In the genomic region with DNA sequence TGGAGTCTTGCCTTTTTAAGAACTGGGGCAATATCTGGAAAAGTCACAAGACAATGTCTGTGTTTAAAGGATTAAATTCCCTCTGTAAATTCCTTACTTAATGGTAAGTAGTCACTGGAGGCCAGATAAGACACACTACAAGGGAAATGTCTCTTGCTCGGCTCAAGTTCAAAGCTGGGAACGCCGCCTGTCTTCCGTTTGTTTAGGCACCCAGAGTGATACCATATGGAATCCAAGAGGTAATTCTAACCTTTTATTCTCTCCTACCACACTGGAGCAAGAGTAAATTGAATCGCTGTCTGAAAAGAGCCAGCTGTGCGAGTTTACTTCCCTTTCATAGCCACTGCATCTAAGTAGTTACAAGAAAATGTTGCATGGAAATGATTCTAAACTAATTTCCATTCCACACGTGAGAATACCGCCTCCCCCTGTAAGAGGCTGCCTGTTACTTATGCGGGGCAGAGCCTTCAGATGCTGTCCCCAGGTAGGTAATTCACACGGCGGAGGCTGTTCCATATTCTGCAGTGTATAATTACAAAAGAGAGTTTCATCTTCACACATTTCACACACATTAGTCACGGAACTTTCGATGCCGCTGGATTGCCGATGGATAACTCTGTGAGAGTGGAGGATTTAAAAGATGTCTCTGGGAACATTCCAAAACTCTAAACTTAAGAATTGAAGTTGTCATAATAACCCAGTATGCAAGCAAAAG, we compare ENCODE assay signal across 12 mouse cellular contexts.
DNase-seq lines count a peak whose midpoint lies in the region; ATAC-seq and TF ChIP-seq lines count a peak whose summit lies in the region.
"Had no signal": no experiment of that assay in that cellular context is flagged by ENCODE, and none has a peak within 500 bp of the region (broad histone marks: within the 10 kb centered on the region; RNA-seq: fewer than 3 reads in every experiment).

No protein-coding gene starts in this region.

- H3K36me3 ChIP-seq in kidney, embryonic 14.5 days (ENCODE audit: control insufficient read depth, insufficient read depth, low read length) = no peaks in the 10 kb centered on the region
- no peaks in the 10 kb centered on the region for H3K36me3 ChIP-seq in lung, postnatal 0 days (ENCODE audit: insufficient read depth, low read length)
- no peaks in the 10 kb centered on the region for H3K36me3 ChIP-seq in embryonic facial prominence, embryonic 13.5 days
- no peaks in the 10 kb centered on the region for H3K36me3 ChIP-seq in stomach, embryonic 14.5 days (ENCODE audit: control insufficient read depth, insufficient read depth, low read length)

- 0 out of 2 replicates have a peak overlapping the region, but pooled peaks have one; percentile 5 for H3K4me2 ChIP-seq in kidney, embryonic 14.5 days (replicated peaks; ENCODE audit: low read depth, low read length)
- no peak overlapping the region for H3K4me2 ChIP-seq in lung, postnatal 0 days (replicated peaks; ENCODE audit: low read depth, low read length)
- peak overlapping the region; percentile 45 for H3K4me2 ChIP-seq in embryonic facial prominence, embryonic 13.5 days
- H3K4me2 ChIP-seq in stomach, embryonic 14.5 days (replicated peaks; ENCODE audit: low read depth, low read length) = peak overlapping the region; percentile 33

- no peaks in the 10 kb centered on the region for H3K27me3 ChIP-seq in kidney, embryonic 14.5 days (ENCODE audit: control insufficient read depth, insufficient read depth, low read length)
- no peaks in the 10 kb centered on the region for H3K27me3 ChIP-seq in lung, postnatal 0 days (replicated peaks; ENCODE audit: insufficient read depth, low read length)
- no peaks in the 10 kb centered on the region; the same call in 1 of the 2 replicates for H3K27me3 ChIP-seq in embryonic facial prominence, embryonic 13.5 days
- no peaks in the 10 kb centered on the region for H3K27me3 ChIP-seq in stomach, embryonic 14.5 days (ENCODE audit: control insufficient read depth, insufficient read depth, low read length)

- no peak overlapping the region for H3K9ac ChIP-seq in kidney, embryonic 14.5 days (ENCODE audit: low read depth, low read length)
- H3K9ac ChIP-seq in lung, postnatal 0 days (replicated peaks; ENCODE audit: low read depth) = no peak overlapping the region
- no peak overlapping the region for H3K9ac ChIP-seq in embryonic facial prominence, embryonic 13.5 days
- no peak overlapping the region for H3K9ac ChIP-seq in stomach, embryonic 14.5 days (replicated peaks; ENCODE audit: low read depth, low read length)

- TF ChIP-seq CTCF in lung, postnatal 0 days (IDR thresholded peaks at IDR 0.05) = no peak

- DNase-seq in kidney, adult 9 months = no peak
- peak; percentile 5 for DNase-seq in lung, postnatal 0 days (ENCODE audit: low spot score)
- no peak for DNase-seq in lung, postnatal 4 days
- no peak for DNase-seq in cerebellum, adult 18-20 months
- no peak for DNase-seq in heart, postnatal 36 days
- DNase-seq: cerebellum, postnatal 10 days; kidney, postnatal 25 days; lung, postnatal 14 days had no signal

- no peak overlapping the region for H3K4me3 ChIP-seq in kidney, embryonic 14.5 days (ENCODE audit: low read length)
- H3K4me3 ChIP-seq in lung, postnatal 0 days (ENCODE audit: low read depth, low read length) = no peak overlapping the region
- no peak overlapping the region for H3K4me3 ChIP-seq in embryonic facial prominence, embryonic 13.5 days
- H3K4me3 ChIP-seq in stomach, embryonic 14.5 days (ENCODE audit: low read depth, low read length) = no peak overlapping the region
- H3K4me3 ChIP-seq: myocyte had no signal

- intact Hi-C loops in heart, postnatal 36 days (cut with DNase I) = no loop called here

- no peaks in the 10 kb centered on the region for H3K9me3 ChIP-seq in kidney, embryonic 14.5 days (ENCODE audit: control insufficient read depth, low read length)
- H3K9me3 ChIP-seq in lung, postnatal 0 days (ENCODE audit: low read length) = no peaks in the 10 kb centered on the region
- H3K9me3 ChIP-seq in embryonic facial prominence, embryonic 13.5 days = no peaks in the 10 kb centered on the region
- no peaks in the 10 kb centered on the region for H3K9me3 ChIP-seq in stomach, embryonic 14.5 days (ENCODE audit: control insufficient read depth, low read depth, low read length)

- H3K4me1 ChIP-seq in kidney, embryonic 14.5 days (ENCODE audit: control insufficient read depth, insufficient read depth, low read length) = peaks cover 8% of the 10 kb centered on the region
- no peaks in the 10 kb centered on the region for H3K4me1 ChIP-seq in lung, postnatal 0 days (ENCODE audit: insufficient read depth, low read depth, low read length)
- peaks cover 36% of the 10 kb centered on the region for H3K4me1 ChIP-seq in embryonic facial prominence, embryonic 13.5 days
- H3K4me1 ChIP-seq in stomach, embryonic 14.5 days (ENCODE audit: control insufficient read depth, insufficient read depth, low read length) = peaks cover 24% of the 10 kb centered on the region

- ATAC-seq in kidney, embryonic 14.5 days (ENCODE audit: low FRiP score, low TSS enrichment) = peak; percentile 86
- no peak; the same call in 1 of the 2 replicates for ATAC-seq in lung, postnatal 0 days
- ATAC-seq in embryonic facial prominence, embryonic 13.5 days (ENCODE audit: insufficient number of reproducible peaks, insufficient read depth, low FRiP score, low TSS enrichment, low read depth) = no peak
- ATAC-seq in stomach, embryonic 14.5 days (ENCODE audit: insufficient number of reproducible peaks, insufficient read depth, low FRiP score, low read depth) = peak; percentile 66; the same call in 1 of the 2 replicates

- peak overlapping the region; percentile 27; the same call in 1 of the 2 replicates for H3K27ac ChIP-seq in kidney, embryonic 14.5 days (ENCODE audit: low read depth, low read length)
- no peak overlapping the region for H3K27ac ChIP-seq in lung, postnatal 0 days (ENCODE audit: low read length)
- H3K27ac ChIP-seq in embryonic facial prominence, embryonic 13.5 days = no peak overlapping the region
- no peak overlapping the region for H3K27ac ChIP-seq in stomach, embryonic 14.5 days (ENCODE audit: low read length)

- no peak for TF ChIP-seq EP300 in lung, postnatal 0 days (IDR thresholded peaks at IDR 0.05)

- WGBS in kidney, embryonic 14.5 days = 26% methylated on average over 15 of the region's 15 CpGs
- WGBS in lung, postnatal 0 days = 42% methylated on average over 15 of the region's 15 CpGs
- WGBS in embryonic facial prominence, embryonic 13.5 days = 17% methylated on average over 15 of the region's 15 CpGs
- WGBS in stomach, embryonic 14.5 days = 27% methylated on average over 15 of the region's 15 CpGs

Comparison
In these comparisons a context has a peak if more than half of its experiments do, and no peak if none do; other contexts are left out.
1. ATAC-seq: peak in kidney, embryonic 14.5 days (single experiment) and stomach, embryonic 14.5 days (single experiment); none in lung, postnatal 0 days (single experiment) and embryonic facial prominence, embryonic 13.5 days (single experiment).